Mouse (Mus musculus) adipocyte (in vitro differentiated cells): ENCODE data around the gene Zfp987.
"Not testable (repeated sequence)": the region's sequence is repeated elsewhere in the genome, so short reads cannot be mapped to it uniquely, and the experiment has no call there.

Source experiments
- DNase-seq: peaks from one replicate; pipeline ENCODE4 v3.0.0-alpha.2; 2016; ENCODE audit warnings: low spot score

Zfp987 gene

GRCm38 (mm10) chr4:146096998-146097397, at the start of gene Zfp987:
Gene Zfp987 (plus strand): TSS chr4:146097298.
- DNase-seq, result not testable (repeated sequence)

GRCm38 (mm10) chr4:146052536-146052935, 44.6 kb upstream of the Zfp987 start:
- not testable (repeated sequence) for DNase-seq

GRCm38 (mm10) chr4:146053445-146053844, 43.7 kb upstream of the Zfp987 start:
- not testable (repeated sequence) for DNase-seq

- DNase-seq, result no peak
Measured at GRCm38 (mm10) chr4:146055335-146055734, 41.8 kb upstream of the Zfp987 start.

- DNase-seq, result not testable (repeated sequence)
Measured at GRCm38 (mm10) chr4:146058646-146059045, 38.5 kb upstream of the Zfp987 start.

GRCm38 (mm10) chr4:146059078-146059477, 38.0 kb upstream of the Zfp987 start:
- DNase-seq, result not testable (repeated sequence)

GRCm38 (mm10) chr4:146059974-146060693, 37.0 kb upstream of the Zfp987 start:
- DNase-seq, result not testable (repeated sequence)

- DNase-seq, result not testable (repeated sequence)
Measured at GRCm38 (mm10) chr4:146061082-146061481, 36.0 kb upstream of the Zfp987 start.

- DNase-seq, result not testable (repeated sequence)
Measured at GRCm38 (mm10) chr4:146062021-146062420, 35.1 kb upstream of the Zfp987 start.

GRCm38 (mm10) chr4:146063001-146063400, 34.1 kb upstream of the Zfp987 start:
- not testable (repeated sequence) for DNase-seq

- not testable (repeated sequence) for DNase-seq
Measured at GRCm38 (mm10) chr4:146063621-146064020, 33.5 kb upstream of the Zfp987 start.

- not testable (repeated sequence) for DNase-seq
Measured at GRCm38 (mm10) chr4:146064807-146065206, 32.3 kb upstream of the Zfp987 start.

- DNase-seq, result not testable (repeated sequence)
Measured at GRCm38 (mm10) chr4:146066932-146067580, 30.0 kb upstream of the Zfp987 start.

GRCm38 (mm10) chr4:146067594-146067993, 29.5 kb upstream of the Zfp987 start:
- DNase-seq, result not testable (repeated sequence)

- DNase-seq, result not testable (repeated sequence)
Measured at GRCm38 (mm10) chr4:146073264-146073663, 23.8 kb upstream of the Zfp987 start.

- DNase-seq, result not testable (repeated sequence)
Measured at GRCm38 (mm10) chr4:146101448-146101847, 4.3 kb downstream of the Zfp987 start.

- not testable (repeated sequence) for DNase-seq
Measured at GRCm38 (mm10) chr4:146156524-146156923, 59.4 kb downstream of the Zfp987 start, which contains the start of gene Zfp600. Gene Zfp600 (plus strand): TSS chr4:146156824.

- DNase-seq, result not testable (repeated sequence)
Measured at GRCm38 (mm10) chr4:146162893-146163292, 65.8 kb downstream of the Zfp987 start.

GRCm38 (mm10) chr4:146167202-146167832, 70.2 kb downstream of the Zfp987 start:
- peak; percentile 1 for DNase-seq

- DNase-seq, result peak; percentile 12
Measured at GRCm38 (mm10) chr4:146167879-146168532, 70.9 kb downstream of the Zfp987 start.

- not testable (repeated sequence) for DNase-seq
Measured at GRCm38 (mm10) chr4:146168730-146169215, 71.7 kb downstream of the Zfp987 start.
